Mouse (Mus musculus) frontal cortex, adult (tissue): ENCODE results near the gene Fli1.

Experiments
- ATAC-seq: cut with Nextera tagmentation; 2 replicates; pipeline ENCODE4 v1.9.2; 2017; ENCODE audit warnings: mild to moderate bottlenecking, moderate library complexity, mixed read lengths; ENCODE audit not compliant: low TSS enrichment

Gene Fli1

GRCm38 (mm10) chr9:32502256-32503010, 40.2 kb downstream of the Fli1 start:
- ATAC-seq: no peak

- ATAC-seq: no peak
Observed at GRCm38 (mm10) chr9:32500886-32501285, 41.8 kb downstream of the Fli1 start.

GRCm38 (mm10) chr9:32500063-32500462, 42.6 kb downstream of the Fli1 start:
- ATAC-seq: no peak

GRCm38 (mm10) chr9:32499469-32499868, 43.2 kb downstream of the Fli1 start:
- no peak for ATAC-seq

- no peak for ATAC-seq
Observed at GRCm38 (mm10) chr9:32495643-32495997, 47.0 kb downstream of the Fli1 start.

- no peak for ATAC-seq
Observed at GRCm38 (mm10) chr9:32494891-32495642, 47.6 kb downstream of the Fli1 start.

GRCm38 (mm10) chr9:32493588-32494423, 48.9 kb downstream of the Fli1 start:
- no peak for ATAC-seq

- ATAC-seq: no peak
Observed at GRCm38 (mm10) chr9:32492753-32493152, 49.9 kb downstream of the Fli1 start.

- ATAC-seq: no peak
Observed at GRCm38 (mm10) chr9:32491484-32491883, 51.2 kb downstream of the Fli1 start.

- ATAC-seq: no peak
Observed at GRCm38 (mm10) chr9:32489794-32490358, 52.8 kb downstream of the Fli1 start.

GRCm38 (mm10) chr9:32489315-32489714, 53.3 kb downstream of the Fli1 start:
- ATAC-seq: no peak

- ATAC-seq: no peak
Observed at GRCm38 (mm10) chr9:32488627-32489026, 54.0 kb downstream of the Fli1 start.

- ATAC-seq: no peak
Observed at GRCm38 (mm10) chr9:32487823-32488222, 54.8 kb downstream of the Fli1 start.

GRCm38 (mm10) chr9:32487401-32487800, 55.3 kb downstream of the Fli1 start:
- no peak for ATAC-seq

- no peak for ATAC-seq
Observed at GRCm38 (mm10) chr9:32480418-32480817, 62.2 kb downstream of the Fli1 start.

GRCm38 (mm10) chr9:32478799-32479198, 63.9 kb downstream of the Fli1 start:
- no peak for ATAC-seq

GRCm38 (mm10) chr9:32478087-32478486, 64.6 kb downstream of the Fli1 start:
- ATAC-seq: no peak

GRCm38 (mm10) chr9:32476604-32477003, 66.1 kb downstream of the Fli1 start:
- no peak for ATAC-seq

- no peak for ATAC-seq
Observed at GRCm38 (mm10) chr9:32474621-32475390, 67.9 kb downstream of the Fli1 start.

- ATAC-seq: no peak
Observed at GRCm38 (mm10) chr9:32472346-32472745, 70.3 kb downstream of the Fli1 start.

- ATAC-seq: no peak
Observed at GRCm38 (mm10) chr9:32469123-32469751, 73.4 kb downstream of the Fli1 start.
